Mouse (Mus musculus) neural tube, embryonic 15.5 days (tissue): ENCODE results near the gene Iffo1. TPM values are rescaled to one million over a fixed set of nuclear protein-coding genes. Genes with fewer than 3 reads are reported as not detected.
"Not testable (repeated sequence)": the region's sequence is repeated elsewhere in the genome, so short reads cannot be mapped to it uniquely, and the experiment has no call there.

ENCODE experiments used
- ATAC-seq: fragments of 200-750 bp; cut with Nextera tagmentation; 2 replicates; pipeline ENCODE4 v1.8.0; 2017; ENCODE audit warnings: mild to moderate bottlenecking, moderate TSS enrichment, moderate library complexity; ENCODE audit not compliant: low FRiP score
- H3K27ac ChIP-seq: fragments of 300-500 bp; sonication (generic); replicated peaks from 2 replicates; pipeline ENCODE4 v1.5.1; 2015; ENCODE audit warnings: mild to moderate bottlenecking, inconsistent platforms
- H3K27me3 ChIP-seq: fragments of 300-500 bp; sonication (generic); replicated peaks from 2 replicates; pipeline ENCODE4 v1.6.1; 2015; ENCODE audit warnings: inconsistent platforms
- H3K36me3 ChIP-seq: fragments of 300-500 bp; sonication (generic); 2 replicates; pipeline ENCODE4 v1.6.1; 2015; ENCODE audit warnings: inconsistent platforms
- H3K4me1 ChIP-seq: fragments of 300-500 bp; sonication (generic); 2 replicates; pipeline ENCODE4 v1.6.1; 2015; ENCODE audit warnings: inconsistent platforms
- H3K4me2 ChIP-seq: fragments of 300-500 bp; sonication (generic); 2 replicates; pipeline ENCODE4 v1.6.1; 2015; ENCODE audit warnings: inconsistent platforms, mild to moderate bottlenecking, moderate library complexity
- H3K4me3 ChIP-seq: fragments of 300-500 bp; sonication (generic); replicated peaks from 2 replicates; pipeline ENCODE4 v1.5.1; 2015; ENCODE audit warnings: mild to moderate bottlenecking, inconsistent platforms
- H3K9ac ChIP-seq: fragments of 300-500 bp; sonication (generic); replicated peaks from 2 replicates; pipeline ENCODE4 v1.6.1; 2015; ENCODE audit warnings: mild to moderate bottlenecking, inconsistent platforms
- H3K9me3 ChIP-seq: fragments of 300-500 bp; sonication (generic); replicated peaks from 2 replicates; pipeline ENCODE4 v1.6.1; 2016; ENCODE audit warnings: inconsistent platforms
- WGBS: fragments of 180-500 bp; shearing (Covaris S2); methylation state at CpG from one replicate; pipeline ENCODE4 v1.1.7; 2015; ENCODE audit warnings: mixed read lengths; 5-methylcytosine and 5-hydroxymethylcytosine counted together
- polyA plus RNA-seq: library from polyadenylated mRNA; unstranded; fragments of >200 nt; fragmentation: Nextera tagmentation; extraction: Ambion mirVana; gene quantifications from 2 replicates; pipeline ENCODE4 v1.2.1, GENCODE M21; 2015

Iffo1 gene
- polyA plus RNA-seq, 1 experiment from 2014 or later, result 24.6 TPM

DNA sequence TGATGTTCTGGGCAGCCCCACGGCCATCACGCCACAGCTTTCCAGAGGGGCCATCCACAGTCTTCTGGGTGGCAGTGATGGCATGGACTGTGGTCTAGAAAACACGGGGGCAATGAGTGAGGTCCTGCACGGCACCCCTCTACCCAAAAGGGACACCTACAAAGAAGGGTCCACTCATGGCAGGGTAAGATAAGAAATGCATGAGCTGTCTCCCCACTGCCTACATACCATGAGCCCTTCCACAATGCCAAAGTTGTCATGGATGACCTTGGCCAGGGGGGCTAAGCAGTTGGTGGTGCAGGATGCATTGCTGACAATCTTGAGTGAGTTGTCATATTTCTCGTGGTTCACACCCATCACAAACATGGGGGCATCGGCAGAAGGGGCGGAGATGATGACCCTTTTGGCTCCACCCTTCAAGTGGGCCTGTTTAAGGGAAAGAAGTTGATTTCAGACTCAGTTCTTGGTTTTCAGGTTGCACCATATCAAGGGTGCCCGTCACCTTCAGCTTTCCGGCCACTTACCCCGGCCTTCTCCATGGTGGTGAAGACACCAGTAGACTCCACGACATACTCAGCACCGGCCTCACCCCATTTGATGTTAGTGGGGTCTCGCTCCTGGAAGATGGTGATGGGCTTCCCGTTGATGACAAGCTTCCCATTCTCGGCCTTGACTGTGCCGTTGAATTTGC lies 17.7 kb downstream of the Iffo1 start:
- H3K9ac ChIP-seq, ATAC-seq: not testable (repeated sequence)
- H3K4me2 ChIP-seq, result peak overlapping the region; percentile 5; the same call in 1 of the 2 replicates

DNA sequence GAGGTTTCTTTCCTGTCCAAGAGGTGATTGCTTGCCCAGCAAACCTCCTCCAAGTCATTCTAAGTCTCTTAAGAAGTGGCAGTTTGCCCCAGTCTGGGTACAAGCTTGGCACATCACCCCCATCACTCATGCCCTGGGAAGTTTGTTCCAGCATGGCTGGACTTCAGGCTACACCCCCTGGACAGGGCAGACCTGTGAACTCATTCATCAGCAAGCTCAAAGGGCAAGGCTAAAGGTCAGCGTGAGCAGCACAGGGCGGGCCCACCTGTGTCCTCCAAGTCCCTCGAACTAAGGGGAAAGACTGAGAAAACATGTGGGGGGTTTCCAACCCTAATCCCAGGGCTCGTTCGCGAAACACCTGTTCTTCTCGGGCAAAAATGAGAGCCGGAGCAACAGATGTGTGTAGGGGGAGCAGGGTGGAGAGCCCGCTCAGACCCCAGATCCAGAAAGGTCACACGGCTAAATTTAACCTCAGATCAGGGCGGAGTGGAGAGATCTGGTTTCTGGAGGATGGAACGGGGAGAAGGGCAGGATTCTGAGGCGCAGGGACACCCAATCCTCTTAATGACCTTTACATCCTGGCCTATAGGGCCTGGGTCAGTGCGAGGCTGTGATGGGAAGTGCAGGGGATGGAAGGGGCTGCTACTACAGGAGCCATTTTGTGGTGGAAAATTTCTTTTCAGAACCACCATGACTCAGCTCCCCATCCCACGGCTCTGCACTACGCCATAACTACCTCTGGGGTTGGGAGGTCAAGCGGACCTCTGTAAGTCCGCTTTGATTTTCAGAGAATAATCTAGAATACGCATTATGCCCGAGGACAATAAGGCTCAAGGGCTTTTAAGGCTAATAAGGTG lies 19.0 kb downstream of the Iffo1 start:
- 6% methylated on average over 20 of the region's 20 CpGs for WGBS
- Histone ChIP-seq H3K9me3 (no peaks in the 10 kb centered on the region), H3K36me3 (peaks cover 50% of the 10 kb centered on the region), H3K4me2 (peak overlapping the region; percentile 91), H3K4me3 (peak overlapping the region; percentile 80), H3K4me1 (peaks cover 50% of the 10 kb centered on the region), H3K27me3 (no peaks in the 10 kb centered on the region), H3K27ac (peak overlapping the region; percentile 95), H3K9ac (peak overlapping the region; percentile 96)
- ATAC-seq, result no peak

More for the DNA sequence above, 17.7 kb downstream of the Iffo1 start:
- Histone ChIP-seq H3K4me1 (peaks cover 50% of the 10 kb centered on the region), H3K36me3 (peaks cover 46% of the 10 kb centered on the region)
- H3K27ac ChIP-seq, H3K4me3 ChIP-seq, H3K9me3 ChIP-seq, H3K27me3 ChIP-seq: not testable (repeated sequence)
- 76% methylated on average over 12 of the region's 16 CpGs for WGBS

GRCm38 (mm10) chr6:125164672-125165327 lies 19.8 kb downstream of the Iffo1 start:
- peak overlapping the region; percentile 91 for H3K4me2 ChIP-seq
- H3K36me3 ChIP-seq, result peaks cover 50% of the 10 kb centered on the region
- no peaks in the 10 kb centered on the region for H3K9me3 ChIP-seq
- peak overlapping the region; percentile 95 for H3K27ac ChIP-seq
- WGBS, result under 1% methylated on average over 39 of the region's 39 CpGs
- H3K27me3 ChIP-seq, result no peaks in the 10 kb centered on the region
- peak overlapping the region; percentile 96 for H3K9ac ChIP-seq
- H3K4me1 ChIP-seq, result peaks cover 50% of the 10 kb centered on the region
- peak; percentile 56 for ATAC-seq
- peak overlapping the region; percentile 80 for H3K4me3 ChIP-seq

GRCm38 (mm10) chr6:125165328-125165891 lies 20.4 kb downstream of the Iffo1 start:
- Histone ChIP-seq H3K4me3 (peak overlapping the region; percentile 80), H3K27me3 (no peaks in the 10 kb centered on the region), H3K4me2 (peak overlapping the region; percentile 91), H3K4me1 (peaks cover 50% of the 10 kb centered on the region), H3K9ac (peak overlapping the region; percentile 96), H3K27ac (peak overlapping the region; percentile 95), H3K36me3 (peaks cover 51% of the 10 kb centered on the region), H3K9me3 (no peaks in the 10 kb centered on the region)
- WGBS, result under 1% methylated on average over 36 of the region's 36 CpGs
- ATAC-seq, result peak; percentile 94

DNA sequence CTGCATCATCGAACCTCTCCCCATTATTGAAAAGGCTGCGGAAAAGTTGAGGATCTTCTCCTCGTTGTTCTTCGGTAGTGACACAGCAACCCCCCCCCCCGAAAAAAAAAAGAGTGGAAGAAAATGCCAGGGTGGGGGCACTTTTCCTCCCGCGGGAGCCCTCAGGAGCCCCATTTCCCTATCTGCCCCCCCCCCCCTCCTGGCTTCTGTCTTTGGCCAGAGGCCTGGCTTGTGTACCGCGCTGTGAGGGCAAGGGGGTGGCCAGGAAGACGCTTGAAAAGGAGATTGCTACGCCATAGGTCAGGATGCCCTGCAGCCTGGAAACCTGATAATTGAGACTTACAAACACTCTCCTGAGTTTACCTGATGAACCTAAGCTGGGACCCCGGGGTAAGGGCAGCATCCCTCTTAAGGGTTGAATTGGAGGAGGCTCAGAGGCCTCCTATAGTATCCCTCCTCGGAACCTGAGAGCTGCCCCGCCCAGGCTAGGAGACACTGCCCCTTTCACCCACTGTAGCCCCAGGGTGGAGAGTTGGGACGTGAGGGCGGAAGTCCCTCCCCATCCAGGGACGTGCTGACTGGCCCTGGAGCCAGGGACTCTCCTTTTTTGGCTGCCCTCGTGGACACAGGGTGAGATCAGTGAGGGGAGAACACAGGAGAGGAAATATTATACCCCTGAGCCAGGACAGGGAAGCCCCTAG lies 21.2 kb downstream of the Iffo1 start, which contains the start of gene Gapdh:
Gapdh (minus strand) TSS at position 417 of the 701 bp plus-strand sequence.
- H3K4me1 ChIP-seq, result peaks cover 45% of the 10 kb centered on the region
- H3K4me2 ChIP-seq, result peak within 1 kb of the TSS; percentile 91
- no peaks in the 10 kb centered on the region for H3K27me3 ChIP-seq
- peak; percentile 4 for ATAC-seq
- 1% methylated on average over 17 of the region's 18 CpGs for WGBS
- peak within 1 kb of the TSS; percentile 95 for H3K27ac ChIP-seq
- no peaks in the 10 kb centered on the region for H3K9me3 ChIP-seq
- peak within 1 kb of the TSS; percentile 96 for H3K9ac ChIP-seq
- H3K4me3 ChIP-seq, result peak within 1 kb of the TSS; percentile 80
- H3K36me3 ChIP-seq, result peaks cover 51% of the 10 kb centered on the region

- WGBS, result 20% methylated on average over 10 of the region's 10 CpGs
- Histone ChIP-seq H3K27me3 (no peaks in the 10 kb centered on the region), H3K4me3 (peak overlapping the region; percentile 80), H3K4me2 (peak overlapping the region; percentile 91), H3K9ac (peak overlapping the region; percentile 64), H3K27ac (peak overlapping the region; percentile 95), H3K36me3 (peaks cover 55% of the 10 kb centered on the region), H3K9me3 (no peaks in the 10 kb centered on the region), H3K4me1 (peaks cover 40% of the 10 kb centered on the region)
- no peak for ATAC-seq
Measured at GRCm38 (mm10) chr6:125166861-125167650, 22.0 kb downstream of the Iffo1 start.

DNA sequence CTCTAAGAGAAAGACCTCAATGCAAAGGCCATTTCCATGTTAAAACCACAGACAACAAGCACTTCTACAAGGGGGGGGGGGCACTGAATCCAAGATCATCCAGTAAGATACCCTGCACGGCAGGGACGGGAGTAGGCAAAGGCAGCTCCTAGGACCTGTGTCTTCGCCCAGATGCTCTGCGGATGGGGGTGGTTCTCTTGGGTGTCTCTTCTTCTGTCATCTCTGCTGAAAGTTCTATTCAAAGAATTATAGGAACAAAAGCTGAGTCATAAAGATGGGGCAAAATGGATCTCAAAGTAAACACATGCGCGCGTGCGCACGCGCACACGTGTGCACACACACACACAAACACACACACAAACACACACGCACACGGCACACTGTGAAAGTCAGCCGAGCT lies 23.0 kb downstream of the Iffo1 start:
- H3K4me3 ChIP-seq, result no peak overlapping the region
- ATAC-seq, result no peak
- no peaks in the 10 kb centered on the region for H3K9me3 ChIP-seq
- no peaks in the 10 kb centered on the region for H3K27me3 ChIP-seq
- peaks cover 34% of the 10 kb centered on the region for H3K4me1 ChIP-seq
- H3K36me3 ChIP-seq, result peaks cover 62% of the 10 kb centered on the region
- no peak overlapping the region for H3K4me2 ChIP-seq
- H3K9ac ChIP-seq, result no peak overlapping the region
- 88% methylated on average over 14 of the region's 14 CpGs for WGBS
- no peak overlapping the region for H3K27ac ChIP-seq

DNA sequence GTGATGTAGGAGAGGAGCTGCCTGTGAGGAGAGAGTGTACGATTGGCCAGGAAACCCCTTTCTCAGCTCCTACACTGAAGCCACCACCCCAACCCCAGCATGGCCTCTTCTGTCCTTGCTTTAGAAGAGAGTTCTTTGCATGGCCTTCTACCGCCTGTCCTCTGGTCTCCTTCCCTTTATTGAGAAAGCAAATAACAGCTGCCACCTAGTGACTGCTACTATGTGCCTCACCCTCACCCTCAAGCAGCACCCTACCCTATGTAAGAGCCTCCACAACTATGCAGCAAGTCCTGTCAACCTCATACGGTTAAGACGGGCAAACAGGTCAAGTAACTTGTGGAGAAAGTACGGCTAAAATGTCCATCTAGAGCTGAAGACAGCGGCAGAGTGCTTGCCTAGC lies 25.2 kb downstream of the Iffo1 start:
- no peaks in the 10 kb centered on the region for H3K27me3 ChIP-seq
- 87% methylated on average over 6 of the region's 6 CpGs for WGBS
- H3K4me3 ChIP-seq, result no peak overlapping the region
- peaks cover 75% of the 10 kb centered on the region for H3K36me3 ChIP-seq
- peaks cover 18% of the 10 kb centered on the region for H3K4me1 ChIP-seq
- H3K4me2 ChIP-seq, result no peak overlapping the region
- H3K9me3 ChIP-seq, result no peaks in the 10 kb centered on the region
- ATAC-seq, result no peak
- no peak overlapping the region for H3K27ac ChIP-seq
- H3K9ac ChIP-seq, result no peak overlapping the region

DNA sequence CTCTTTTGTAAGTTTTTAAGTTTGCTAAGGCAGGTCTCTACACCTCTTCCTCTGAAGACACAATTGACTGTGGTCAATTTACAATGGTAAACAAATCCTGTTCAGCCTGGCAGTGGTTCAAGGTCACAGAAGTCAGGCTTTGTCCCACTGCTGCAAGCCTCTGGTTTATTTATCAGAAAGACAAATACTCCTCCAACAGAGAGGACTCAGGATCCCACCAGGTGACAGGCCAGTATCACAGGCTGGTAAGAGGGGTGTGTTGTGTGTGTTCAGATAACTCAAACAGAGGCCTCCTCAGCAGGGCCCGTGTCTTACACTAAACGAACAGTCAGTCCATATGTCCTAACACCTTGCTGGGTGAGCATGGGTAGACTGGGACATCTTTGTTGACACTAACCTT lies 27.4 kb downstream of the Iffo1 start:
- no peaks in the 10 kb centered on the region for H3K27me3 ChIP-seq
- no peaks in the 10 kb centered on the region for H3K9me3 ChIP-seq
- WGBS, result 81% methylated on average over 2 of the region's 2 CpGs
- H3K36me3 ChIP-seq, result peaks cover 98% of the 10 kb centered on the region
- no peak for ATAC-seq
- no peak overlapping the region for H3K4me2 ChIP-seq
- H3K9ac ChIP-seq, result no peak overlapping the region
- no peak overlapping the region for H3K4me3 ChIP-seq
- no peak overlapping the region for H3K27ac ChIP-seq
- H3K4me1 ChIP-seq, result peaks cover under 1% of the 10 kb centered on the region

DNA sequence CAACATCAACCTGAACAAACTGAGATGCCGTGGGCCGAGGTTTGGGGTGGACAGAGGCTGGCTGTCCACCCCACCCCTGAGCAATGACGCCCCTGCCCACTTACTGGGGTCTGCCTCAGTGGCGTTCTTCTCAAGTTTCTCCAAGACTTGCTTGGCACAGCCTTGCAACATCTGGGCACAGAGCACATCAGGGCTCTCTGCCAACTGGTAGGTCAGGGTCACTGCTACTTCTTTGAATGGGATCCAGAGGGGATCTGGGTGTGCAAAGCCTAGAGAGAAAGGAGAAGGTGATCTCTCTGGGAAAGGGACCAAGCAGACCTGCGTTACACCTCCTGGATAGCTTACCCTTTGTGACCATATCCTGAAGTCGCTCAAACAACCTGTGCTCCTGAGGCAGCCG lies 28.2 kb downstream of the Iffo1 start:
- Histone ChIP-seq H3K4me1 (no peaks in the 10 kb centered on the region), H3K4me2 (no peak overlapping the region), H3K9me3 (no peaks in the 10 kb centered on the region), H3K36me3 (peaks cover 98% of the 10 kb centered on the region), H3K27ac (no peak overlapping the region), H3K4me3 (no peak overlapping the region), H3K9ac (no peak overlapping the region), H3K27me3 (no peaks in the 10 kb centered on the region)
- 97% methylated on average over 7 of the region's 7 CpGs for WGBS
- ATAC-seq, result no peak
